Mouse (Mus musculus) frontal cortex, postnatal 10 days (tissue): ENCODE measurements around the gene Esp34.

Experiments used
- DNase-seq, 2 experiments: peaks; one replicate each; pipeline ENCODE4 v3.0.0; 2022; ENCODE audit warnings: low spot score in 2 of 2, mixed read lengths in 1 of 2

Gene Esp34

DNA sequence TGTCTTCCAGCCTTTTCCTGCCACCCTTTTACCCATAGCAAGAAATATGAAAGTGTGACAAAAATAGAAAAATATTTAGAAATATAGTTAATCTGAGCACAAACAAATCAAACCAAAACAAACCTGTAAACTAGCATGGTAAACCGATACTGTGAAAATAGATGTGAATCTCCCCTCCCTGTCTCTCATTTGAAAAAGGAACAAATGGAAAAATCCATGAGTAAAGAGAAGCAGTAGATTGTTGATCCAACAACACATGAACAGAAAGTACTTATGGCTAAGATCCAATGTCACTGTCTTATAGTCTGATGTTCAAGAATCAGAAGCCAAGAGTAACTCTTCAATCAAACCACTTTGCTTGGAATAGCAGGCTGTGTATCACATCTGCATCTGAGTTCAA lies at the start of gene Esp34:
Gene Esp34, plus strand, starts transcription at position 301 of the 400 bp plus-strand sequence.
- no peak for DNase-seq

DNA sequence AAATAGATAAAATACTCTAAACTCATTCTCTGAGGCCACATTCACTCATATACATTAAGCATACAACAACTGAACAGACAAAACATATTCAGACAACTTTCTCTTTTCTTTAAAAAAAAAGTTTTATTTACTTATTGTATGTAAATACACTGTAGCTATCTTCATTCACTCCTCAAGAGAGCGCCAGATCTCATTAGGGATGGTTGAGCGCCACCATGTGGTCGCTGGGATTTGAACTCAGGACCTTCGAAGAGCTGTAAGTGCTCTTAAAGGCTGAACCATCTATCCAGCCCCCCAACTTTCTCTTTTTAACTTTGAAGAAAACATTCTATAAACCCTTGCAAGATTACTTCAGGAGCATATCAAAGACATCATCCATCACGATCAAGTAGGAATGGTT lies 8.5 kb downstream of the Esp34 start:
- DNase-seq, result no peak
